Mouse (Mus musculus): ENCODE results near the gene Lnp1. TPM values are rescaled to one million over a fixed set of nuclear protein-coding genes. Genes with fewer than 3 reads are reported as not detected.

Gene Lnp1
- polyA plus RNA-seq, 1 experiment from 2014 or later = not detected

DNA sequence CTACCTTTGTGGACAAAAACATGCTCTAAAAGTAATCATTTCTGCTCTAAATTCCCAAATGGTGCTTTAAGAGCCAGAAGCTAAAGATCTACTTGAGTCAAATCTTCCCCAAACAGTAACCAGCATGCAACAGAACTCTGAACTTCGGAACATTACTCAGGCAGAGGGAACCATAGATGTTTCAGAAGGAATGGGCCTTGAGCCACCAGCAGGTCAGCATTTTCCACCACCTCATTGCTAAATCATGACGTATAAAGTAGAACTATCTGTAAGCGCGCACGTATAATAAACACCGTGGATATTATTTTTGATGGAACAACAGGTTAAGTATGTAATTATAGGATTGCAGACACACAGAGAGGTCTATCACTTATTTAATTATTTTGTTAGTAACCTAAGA is 43.0 kb downstream of the Lnp1 start:
- H3K4me2 ChIP-seq = no peak overlapping the region
- no peak for ATAC-seq (ENCODE audit: low FRiP score, low read depth)
- no peaks in the 10 kb centered on the region for H3K36me3 ChIP-seq
- H3K9me3 ChIP-seq = no peaks in the 10 kb centered on the region
- H3K27me3 ChIP-seq = no peaks in the 10 kb centered on the region
- peaks cover 4% of the 10 kb centered on the region; the same call in 1 of the 2 replicates for H3K4me1 ChIP-seq (replicated peaks)
- no peak overlapping the region for H3K4me3 ChIP-seq
- 98% methylated on average over 6 of the region's 6 CpGs for WGBS
- H3K27ac ChIP-seq (replicated peaks) = no peak overlapping the region
- H3K9ac ChIP-seq = no peak overlapping the region

DNA sequence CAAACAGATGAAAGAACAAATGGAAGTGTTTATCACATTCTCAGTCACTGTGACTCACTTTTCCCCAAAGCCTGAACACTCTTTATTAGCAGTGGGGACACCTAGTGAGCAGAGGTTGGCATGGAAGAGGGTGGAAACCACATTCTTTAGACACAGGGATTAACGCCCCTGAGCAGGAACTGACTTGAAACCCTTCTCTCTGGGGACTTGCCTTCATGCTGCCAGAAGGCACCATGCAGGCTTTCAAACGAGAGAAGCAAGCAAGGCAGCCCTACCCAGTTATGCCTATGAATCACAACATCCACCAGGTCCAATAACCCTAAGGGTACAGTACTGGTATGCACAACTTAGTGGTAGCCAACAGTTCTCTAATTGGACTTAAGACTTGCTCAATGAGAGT is 54.5 kb downstream of the Lnp1 start:
- no peak overlapping the region for H3K27ac ChIP-seq (replicated peaks)
- H3K36me3 ChIP-seq = no peaks in the 10 kb centered on the region
- H3K9ac ChIP-seq = no peak overlapping the region
- H3K4me2 ChIP-seq = no peak overlapping the region
- H3K4me1 ChIP-seq (replicated peaks) = no peaks in the 10 kb centered on the region
- no peaks in the 10 kb centered on the region for H3K9me3 ChIP-seq
- 57% methylated on average over 2 of the region's 2 CpGs for WGBS
- no peak for ATAC-seq (ENCODE audit: low FRiP score, low read depth)
- no peak overlapping the region for H3K4me3 ChIP-seq
- no peaks in the 10 kb centered on the region for H3K27me3 ChIP-seq

- Histone ChIP-seq H3K27ac (replicated peaks) (no peak overlapping the region), H3K27me3 (no peaks in the 10 kb centered on the region), H3K36me3 (no peaks in the 10 kb centered on the region), H3K4me1 (replicated peaks) (no peaks in the 10 kb centered on the region), H3K4me2 (no peak overlapping the region), H3K4me3 (no peak overlapping the region), H3K9me3 (no peaks in the 10 kb centered on the region), H3K9ac (no peak overlapping the region)
- ATAC-seq (ENCODE audit: low FRiP score, low read depth) = no peak
- WGBS = 84% methylated on average over 3 of the region's 3 CpGs
These were observed 57.4 kb downstream of the Lnp1 start for GRCm38 (mm10) chr16:56870458-56870857.

DNA sequence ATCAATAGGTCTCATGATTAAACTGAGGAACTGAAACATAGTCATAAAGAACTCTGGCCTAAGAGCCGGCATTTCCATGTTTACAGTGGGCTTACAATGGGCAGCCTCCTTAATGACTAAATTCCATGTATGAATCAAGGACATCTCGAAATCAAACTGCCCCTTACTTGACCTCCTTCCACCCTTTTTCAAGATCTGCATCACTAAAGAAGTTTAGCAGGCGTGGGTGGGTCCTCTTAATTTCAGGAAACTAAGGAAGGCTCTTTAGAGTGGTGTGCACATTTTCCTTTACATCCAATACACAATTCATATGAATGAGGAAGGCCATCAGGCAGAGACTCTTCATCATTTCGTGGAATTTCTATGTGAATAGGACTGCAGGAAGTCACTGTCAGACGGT is 59.5 kb downstream of the Lnp1 start:
- Histone ChIP-seq H3K9me3 (no peaks in the 10 kb centered on the region), H3K4me3 (no peak overlapping the region), H3K27me3 (no peaks in the 10 kb centered on the region), H3K4me1 (replicated peaks) (no peaks in the 10 kb centered on the region), H3K9ac (no peak overlapping the region), H3K36me3 (no peaks in the 10 kb centered on the region), H3K4me2 (no peak overlapping the region), H3K27ac (replicated peaks) (no peak overlapping the region)
- WGBS = 87% methylated on average over 5 of the region's 5 CpGs
- no peak for ATAC-seq (ENCODE audit: low FRiP score, low read depth)

- H3K9me3 ChIP-seq = no peaks in the 10 kb centered on the region
- no peaks in the 10 kb centered on the region for H3K36me3 ChIP-seq
- H3K4me3 ChIP-seq = no peak overlapping the region
- H3K9ac ChIP-seq = no peak overlapping the region
- H3K4me1 ChIP-seq (replicated peaks) = no peaks in the 10 kb centered on the region
- no peak overlapping the region for H3K27ac ChIP-seq (replicated peaks)
- H3K27me3 ChIP-seq = no peaks in the 10 kb centered on the region
- H3K4me2 ChIP-seq = no peak overlapping the region
- ATAC-seq (ENCODE audit: low FRiP score, low read depth) = no peak
- 84% methylated on average over 4 of the region's 4 CpGs for WGBS
These were observed 60.3 kb downstream of the Lnp1 start for GRCm38 (mm10) chr16:56867591-56867990.

Other genes with a start within 250 kb of the Lnp1 start
- gene Tfg, start 210.6 kb downstream of the Lnp1 start, polyA plus RNA-seq (2015; fragmentation: Nextera tagmentation; extraction: Ambion mirVana) = 156 and 157 TPM in 2 replicates
- not detected in 2 replicates for gene Adgrg7, start 132.2 kb downstream of the Lnp1 start, polyA plus RNA-seq (2015; fragmentation: Nextera tagmentation; extraction: Ambion mirVana)
- 3.3 and 6.2 TPM in 2 replicates for gene Tmem45a, start 41.9 kb downstream of the Lnp1 start, polyA plus RNA-seq (2015; fragmentation: Nextera tagmentation; extraction: Ambion mirVana)
- gene Tmem45a2, start 143.3 kb upstream of the Lnp1 start, polyA plus RNA-seq (2015; fragmentation: Nextera tagmentation; extraction: Ambion mirVana) = 0.09 and 0.28 TPM in 2 replicates
- gene Tomm70a, start 193.6 kb upstream of the Lnp1 start, polyA plus RNA-seq (2015; fragmentation: Nextera tagmentation; extraction: Ambion mirVana) = 63.9 and 65.2 TPM in 2 replicates
- 46.9 and 49.8 TPM in 2 replicates for gene Nit2, start 239.3 kb upstream of the Lnp1 start, polyA plus RNA-seq (2015; fragmentation: Nextera tagmentation; extraction: Ambion mirVana)

All from hindbrain, embryonic 15.5 days (tissue).